Mouse (Mus musculus) midbrain, embryonic 11.5 days (tissue): ENCODE results near the gene Nfia. TPM values are rescaled to one million over a fixed set of nuclear protein-coding genes. Genes with fewer than 3 reads are reported as not detected.

Source experiments
- ATAC-seq: fragments of 200-750 bp; cut with Nextera tagmentation; 2 replicates; pipeline ENCODE4 v1.8.0; 2017; ENCODE audit warnings: moderate TSS enrichment, moderate library complexity; ENCODE audit not compliant: low FRiP score
- DNase-seq: peaks from one replicate; pipeline ENCODE4 v3.0.0; 2015; ENCODE audit warnings: low spot score; ENCODE audit errors: missing footprints
- H3K27ac ChIP-seq: fragments of 300-500 bp; sonication (generic); 2 replicates; pipeline ENCODE4 v1.5.1; 2014; ENCODE audit warnings: low read depth, low read length
- H3K27me3 ChIP-seq: fragments of 300-500 bp; sonication (generic); 2 replicates; pipeline ENCODE4 v1.6.1; 2014; ENCODE audit warnings: mild to moderate bottlenecking, low read length, moderate library complexity, mixed read lengths; ENCODE audit not compliant: control insufficient read depth, insufficient read depth
- H3K36me3 ChIP-seq: fragments of 300-500 bp; sonication (generic); 2 replicates; pipeline ENCODE4 v1.6.1; 2014; ENCODE audit warnings: mild to moderate bottlenecking, low read length, moderate library complexity, mixed read lengths; ENCODE audit not compliant: control insufficient read depth, insufficient read depth
- H3K4me1 ChIP-seq: fragments of 300-500 bp; sonication (generic); 2 replicates; pipeline ENCODE4 v1.6.1; 2014; ENCODE audit warnings: low read length; ENCODE audit not compliant: control insufficient read depth, insufficient read depth
- H3K4me2 ChIP-seq: fragments of 300-500 bp; sonication (generic); 2 replicates; pipeline ENCODE4 v1.6.1; 2014; ENCODE audit warnings: mild to moderate bottlenecking, moderate library complexity
- H3K4me3 ChIP-seq: fragments of 300-500 bp; sonication (generic); 2 replicates; pipeline ENCODE4 v1.5.1; 2014; ENCODE audit warnings: low read depth, low read length
- H3K9ac ChIP-seq: fragments of 300-500 bp; sonication (generic); 2 replicates; pipeline ENCODE4 v1.6.1; 2014; ENCODE audit warnings: low read length
- H3K9me3 ChIP-seq: fragments of 300-500 bp; sonication (generic); 2 replicates; pipeline ENCODE4 v1.6.1; 2016; ENCODE audit warnings: low read length; ENCODE audit not compliant: control insufficient read depth
- WGBS: fragments of 180-500 bp; shearing (Covaris S2); extraction: QIAGEN DNeasy Blood & Tissue Kit; methylation state at CpG from one replicate; pipeline ENCODE4 v1.1.7; 2014; 5-methylcytosine and 5-hydroxymethylcytosine counted together
- polyA plus RNA-seq: library from polyadenylated mRNA; unstranded; fragments of >200 nt; fragmentation: Nextera tagmentation; extraction: Ambion mirVana; gene quantifications from 2 replicates; pipeline ENCODE4 v1.2.1, GENCODE M21; 2014

Gene Nfia
- polyA plus RNA-seq, 1 experiment from 2014 or later: 14.1 TPM

- Histone ChIP-seq H3K36me3 (no peaks in the 10 kb centered on the region), H3K9ac (no peak overlapping the region), H3K4me3 (no peak overlapping the region), H3K4me2 (no peak overlapping the region), H3K9me3 (no peaks in the 10 kb centered on the region), H3K27ac (no peak overlapping the region), H3K4me1 (no peaks in the 10 kb centered on the region), H3K27me3 (no peaks in the 10 kb centered on the region)
- WGBS: 83% methylated on average over 9 of the region's 9 CpGs
- no peak for DNase-seq
- peak; percentile 42; the same call in 1 of the 2 replicates for ATAC-seq
These were observed 107.9 kb downstream of the Nfia start for GRCm38 (mm10) chr4:97880120-97881055.

DNA sequence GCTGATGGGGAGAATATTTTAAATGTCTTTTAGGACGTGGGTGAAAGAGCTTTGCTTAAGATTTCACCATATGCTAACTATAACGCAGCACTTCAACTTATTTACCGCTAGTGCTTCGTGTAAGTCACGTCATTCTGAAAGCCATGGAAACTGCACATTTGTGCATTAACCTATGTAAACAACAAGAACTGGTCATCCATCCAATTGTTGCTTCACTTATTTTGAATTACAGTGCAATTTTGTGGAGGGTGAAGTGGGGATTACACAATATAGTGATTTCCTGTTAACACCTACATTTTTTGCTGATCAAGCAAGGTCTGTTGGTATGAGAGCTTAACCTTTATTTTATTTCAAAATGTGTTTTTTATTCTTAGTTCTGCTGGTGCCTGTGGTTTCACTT is 113.0 kb downstream of the Nfia start:
- Histone ChIP-seq H3K4me1 (no peaks in the 10 kb centered on the region), H3K9ac (no peak overlapping the region), H3K4me3 (no peak overlapping the region), H3K4me2 (no peak overlapping the region), H3K36me3 (no peaks in the 10 kb centered on the region), H3K9me3 (no peaks in the 10 kb centered on the region), H3K27me3 (no peaks in the 10 kb centered on the region), H3K27ac (no peak overlapping the region)
- DNase-seq: no peak
- 89% methylated on average over 5 of the region's 5 CpGs for WGBS
- ATAC-seq: no peak

DNA sequence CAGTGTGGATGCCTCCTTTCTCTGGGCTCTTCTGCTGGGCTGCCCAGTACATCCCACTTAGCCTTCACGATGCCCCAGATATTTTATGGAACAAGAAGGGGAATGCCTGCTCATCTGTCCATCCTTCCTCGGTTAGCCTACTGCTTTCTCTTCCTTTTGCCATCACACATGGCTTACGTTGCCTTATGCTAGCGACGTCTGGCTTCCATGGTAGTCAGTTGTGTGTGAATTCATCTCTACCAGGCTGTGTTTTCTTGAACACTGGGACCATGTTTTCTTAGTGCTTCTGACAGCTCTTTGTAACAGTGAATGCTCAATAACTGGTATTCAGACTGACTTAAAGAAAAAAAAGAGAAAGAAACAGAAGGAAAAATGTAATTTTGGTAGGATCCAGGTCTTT is 113.7 kb downstream of the Nfia start:
- H3K9ac ChIP-seq: no peak overlapping the region
- DNase-seq (no peak), ATAC-seq (no peak)
- WGBS: 93% methylated on average over 5 of the region's 5 CpGs
- no peaks in the 10 kb centered on the region for H3K4me1 ChIP-seq
- H3K27me3 ChIP-seq: no peaks in the 10 kb centered on the region
- H3K4me3 ChIP-seq: no peak overlapping the region
- H3K9me3 ChIP-seq: no peaks in the 10 kb centered on the region
- H3K36me3 ChIP-seq: no peaks in the 10 kb centered on the region
- H3K4me2 ChIP-seq: no peak overlapping the region
- no peak overlapping the region for H3K27ac ChIP-seq

GRCm38 (mm10) chr4:97887228-97887627 is 114.7 kb downstream of the Nfia start:
- Histone ChIP-seq H3K27ac (no peak overlapping the region), H3K27me3 (no peaks in the 10 kb centered on the region), H3K4me1 (no peaks in the 10 kb centered on the region), H3K4me3 (no peak overlapping the region), H3K4me2 (no peak overlapping the region), H3K9ac (no peak overlapping the region), H3K9me3 (no peaks in the 10 kb centered on the region), H3K36me3 (no peaks in the 10 kb centered on the region)
- WGBS: 96% methylated on average over 1 of the region's 1 CpGs
- DNase-seq (no peak), ATAC-seq (no peak)

- DNase-seq: no peak
These were observed 118.5 kb downstream of the Nfia start for GRCm38 (mm10) chr4:97891063-97891462.

DNA sequence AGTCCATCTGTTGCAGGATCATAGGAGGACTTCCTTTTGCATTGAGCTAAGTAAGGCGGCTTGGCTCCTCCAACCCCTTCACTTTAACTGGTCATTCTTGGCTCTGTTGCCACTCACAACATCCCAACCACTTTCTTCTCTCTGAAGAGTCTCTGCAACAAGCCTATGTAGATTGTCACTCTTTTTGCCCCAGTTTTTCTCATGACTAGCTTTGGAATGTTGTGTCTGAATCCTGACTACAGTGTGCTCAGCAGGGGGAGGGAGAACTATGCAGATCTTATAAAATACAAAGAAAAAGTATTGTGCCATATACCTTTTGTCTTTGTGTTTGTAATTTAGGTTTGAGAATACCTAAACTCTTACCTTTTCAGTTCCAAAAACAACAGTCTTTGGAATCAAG is 119.1 kb downstream of the Nfia start:
- ATAC-seq: no peak

More at GRCm38 (mm10) chr4:97891063-97891462, 118.5 kb downstream of the Nfia start:
- Histone ChIP-seq H3K4me3 (no peak overlapping the region), H3K4me1 (no peaks in the 10 kb centered on the region), H3K36me3 (no peaks in the 10 kb centered on the region), H3K9ac (no peak overlapping the region), H3K27ac (no peak overlapping the region), H3K4me2 (no peak overlapping the region), H3K9me3 (no peaks in the 10 kb centered on the region), H3K27me3 (no peaks in the 10 kb centered on the region)
- ATAC-seq: no peak
- WGBS: 83% methylated on average over 3 of the region's 3 CpGs

GRCm38 (mm10) chr4:97893915-97894884 is 121.7 kb downstream of the Nfia start:
- ATAC-seq: no peak
- WGBS: 86% methylated on average over 10 of the region's 10 CpGs
- H3K27ac ChIP-seq: no peak overlapping the region
- no peaks in the 10 kb centered on the region for H3K4me1 ChIP-seq
- no peak overlapping the region for H3K4me3 ChIP-seq
- H3K9me3 ChIP-seq: no peaks in the 10 kb centered on the region
- no peak overlapping the region for H3K9ac ChIP-seq
- H3K27me3 ChIP-seq: no peaks in the 10 kb centered on the region
- no peak for DNase-seq
- H3K36me3 ChIP-seq: no peaks in the 10 kb centered on the region
- no peak overlapping the region for H3K4me2 ChIP-seq

More for the DNA sequence above, 119.1 kb downstream of the Nfia start:
- 71% methylated on average over 1 of the region's 1 CpGs for WGBS
- Histone ChIP-seq H3K4me3 (no peak overlapping the region), H3K27me3 (no peaks in the 10 kb centered on the region), H3K36me3 (no peaks in the 10 kb centered on the region), H3K4me2 (no peak overlapping the region), H3K9me3 (no peaks in the 10 kb centered on the region), H3K4me1 (no peaks in the 10 kb centered on the region), H3K9ac (no peak overlapping the region), H3K27ac (no peak overlapping the region)
- no peak for DNase-seq

DNA sequence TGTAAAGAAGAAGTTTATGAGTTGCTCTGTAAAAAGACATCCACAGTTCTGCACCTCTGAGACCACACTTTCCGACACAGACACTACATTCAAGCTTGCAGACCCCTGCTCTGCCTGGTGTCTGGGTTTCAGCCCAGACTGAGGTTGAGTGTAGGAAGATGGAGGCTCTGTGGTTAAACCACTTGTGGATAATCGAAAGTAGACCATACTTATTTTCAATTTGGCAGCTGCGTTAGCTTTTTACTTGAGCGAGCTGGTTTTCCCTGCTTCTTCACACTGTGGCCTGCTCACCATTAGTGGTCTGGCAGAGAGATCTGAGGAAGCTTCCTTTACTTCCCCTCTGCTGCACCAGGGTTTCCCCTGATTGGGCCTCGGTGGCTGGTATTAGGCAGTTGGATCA is 123.4 kb downstream of the Nfia start:
- DNase-seq (no peak), ATAC-seq (no peak)
- H3K4me3 ChIP-seq: no peak overlapping the region
- no peak overlapping the region for H3K4me2 ChIP-seq
- H3K36me3 ChIP-seq: no peaks in the 10 kb centered on the region
- no peaks in the 10 kb centered on the region for H3K27me3 ChIP-seq
- no peak overlapping the region for H3K9ac ChIP-seq
- no peaks in the 10 kb centered on the region for H3K9me3 ChIP-seq
- WGBS: 95% methylated on average over 5 of the region's 5 CpGs
- no peak overlapping the region for H3K27ac ChIP-seq
- no peaks in the 10 kb centered on the region for H3K4me1 ChIP-seq
